Mouse (Mus musculus): ENCODE data around the gene Rgl1. TPM values are rescaled to one million over a fixed set of nuclear protein-coding genes. Genes with fewer than 3 reads are reported as not detected.

Rgl1 gene
- polyA plus RNA-seq, 1 experiment: 55.6 TPM

GRCm38 (mm10) chr1:152522226-152522625 is 243.9 kb downstream of the Rgl1 start:
- Histone ChIP-seq H3K4me3 (ENCODE audit: insufficient read depth, low read length) (no peak overlapping the region), H3K27ac (ENCODE audit: insufficient read depth, low read length) (no peak overlapping the region), H3K4me1 (ENCODE audit: control insufficient read depth, insufficient read depth, low read length) (peaks cover 9% of the 10 kb centered on the region)
- TF ChIP-seq POLR2A (IDR thresholded peaks at IDR 0.05; ENCODE audit: extremely low read depth, insufficient read depth, low read length) (no peak), CTCF (IDR thresholded peaks at IDR 0.05; ENCODE audit: extremely low read depth, insufficient read depth, low read length) (no peak)

- peaks cover 9% of the 10 kb centered on the region for H3K4me1 ChIP-seq (ENCODE audit: control insufficient read depth, insufficient read depth, low read length)
- peak; percentile 56 for TF ChIP-seq CTCF (IDR thresholded peaks at IDR 0.05; ENCODE audit: extremely low read depth, insufficient read depth, low read length)
- TF ChIP-seq POLR2A (IDR thresholded peaks at IDR 0.05; ENCODE audit: extremely low read depth, insufficient read depth, low read length): no peak
- H3K27ac ChIP-seq (ENCODE audit: insufficient read depth, low read length): no peak overlapping the region
- no peak overlapping the region for H3K4me3 ChIP-seq (ENCODE audit: insufficient read depth, low read length)
Observed at GRCm38 (mm10) chr1:152520798-152521575, 245.2 kb downstream of the Rgl1 start.

GRCm38 (mm10) chr1:152518971-152519370 is 247.2 kb downstream of the Rgl1 start:
- Histone ChIP-seq H3K4me3 (ENCODE audit: insufficient read depth, low read length) (no peak overlapping the region), H3K27ac (ENCODE audit: insufficient read depth, low read length) (no peak overlapping the region), H3K4me1 (ENCODE audit: control insufficient read depth, insufficient read depth, low read length) (peaks cover 7% of the 10 kb centered on the region)
- TF ChIP-seq POLR2A (IDR thresholded peaks at IDR 0.05; ENCODE audit: extremely low read depth, insufficient read depth, low read length): no peak
- TF ChIP-seq CTCF (IDR thresholded peaks at IDR 0.05; ENCODE audit: extremely low read depth, insufficient read depth, low read length): no peak

GRCm38 (mm10) chr1:152517057-152517570 is 249.0 kb downstream of the Rgl1 start:
- Histone ChIP-seq H3K4me3 (ENCODE audit: insufficient read depth, low read length) (no peak overlapping the region), H3K27ac (ENCODE audit: insufficient read depth, low read length) (no peak overlapping the region), H3K4me1 (ENCODE audit: control insufficient read depth, insufficient read depth, low read length) (peaks cover 5% of the 10 kb centered on the region)
- TF ChIP-seq CTCF (IDR thresholded peaks at IDR 0.05; ENCODE audit: extremely low read depth, insufficient read depth, low read length): no peak
- TF ChIP-seq POLR2A (IDR thresholded peaks at IDR 0.05; ENCODE audit: extremely low read depth, insufficient read depth, low read length): no peak

DNA sequence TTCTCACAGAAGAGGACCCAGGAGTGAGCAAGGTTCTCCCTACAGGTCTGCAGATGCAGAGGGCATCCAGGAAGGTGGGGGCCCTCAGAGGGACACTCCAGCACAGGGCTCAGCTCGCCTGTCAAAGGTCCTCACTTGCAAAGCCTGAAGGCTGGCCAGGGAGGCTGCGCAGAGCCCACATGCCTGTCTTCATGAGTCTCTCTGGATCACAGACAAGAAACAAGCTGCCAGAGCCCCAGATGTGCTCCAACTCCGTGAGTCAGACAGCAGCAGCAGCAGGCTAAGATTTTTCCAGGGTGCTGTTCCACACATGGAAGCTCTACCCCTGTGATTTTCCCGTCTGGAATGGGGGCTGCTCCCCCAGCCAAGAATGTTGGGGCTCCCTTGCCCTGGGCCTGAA is 251.9 kb downstream of the Rgl1 start:
- H3K4me3 ChIP-seq (ENCODE audit: insufficient read depth, low read length): no peak overlapping the region
- H3K4me1 ChIP-seq (ENCODE audit: control insufficient read depth, insufficient read depth, low read length): peaks cover 2% of the 10 kb centered on the region; the same call in 1 of the 2 replicates
- no peak overlapping the region for H3K27ac ChIP-seq (ENCODE audit: insufficient read depth, low read length)
- no peak for TF ChIP-seq CTCF (IDR thresholded peaks at IDR 0.05; ENCODE audit: extremely low read depth, insufficient read depth, low read length)
- no peak for TF ChIP-seq POLR2A (IDR thresholded peaks at IDR 0.05; ENCODE audit: extremely low read depth, insufficient read depth, low read length)

DNA sequence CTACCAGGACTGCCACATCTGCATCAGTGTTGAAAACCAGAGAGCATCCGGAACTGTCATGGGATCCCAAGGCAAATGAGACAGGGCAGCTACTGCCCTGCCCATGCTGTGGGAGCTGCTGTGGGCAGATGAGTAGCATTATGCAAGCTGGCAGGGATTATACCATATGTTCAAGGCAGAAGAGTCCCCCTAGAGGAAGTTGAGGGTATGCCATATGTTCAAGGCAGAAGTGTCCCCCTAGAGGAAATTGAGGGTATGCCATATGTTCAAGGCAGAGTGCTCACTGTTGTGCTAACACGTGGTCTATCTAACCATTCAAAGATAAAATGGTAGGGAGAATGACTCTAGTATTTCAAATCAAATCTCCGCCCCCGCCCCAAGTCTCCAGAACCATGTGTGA is 254.9 kb downstream of the Rgl1 start:
- Histone ChIP-seq H3K27ac (ENCODE audit: insufficient read depth, low read length) (no peak overlapping the region), H3K4me1 (ENCODE audit: control insufficient read depth, insufficient read depth, low read length) (peaks cover 2% of the 10 kb centered on the region; the same call in 1 of the 2 replicates), H3K4me3 (ENCODE audit: insufficient read depth, low read length) (no peak overlapping the region)
- TF ChIP-seq POLR2A (IDR thresholded peaks at IDR 0.05; ENCODE audit: extremely low read depth, insufficient read depth, low read length) (no peak), CTCF (IDR thresholded peaks at IDR 0.05; ENCODE audit: extremely low read depth, insufficient read depth, low read length) (peak; percentile 59; the same call in 1 of the 2 replicates)

DNA sequence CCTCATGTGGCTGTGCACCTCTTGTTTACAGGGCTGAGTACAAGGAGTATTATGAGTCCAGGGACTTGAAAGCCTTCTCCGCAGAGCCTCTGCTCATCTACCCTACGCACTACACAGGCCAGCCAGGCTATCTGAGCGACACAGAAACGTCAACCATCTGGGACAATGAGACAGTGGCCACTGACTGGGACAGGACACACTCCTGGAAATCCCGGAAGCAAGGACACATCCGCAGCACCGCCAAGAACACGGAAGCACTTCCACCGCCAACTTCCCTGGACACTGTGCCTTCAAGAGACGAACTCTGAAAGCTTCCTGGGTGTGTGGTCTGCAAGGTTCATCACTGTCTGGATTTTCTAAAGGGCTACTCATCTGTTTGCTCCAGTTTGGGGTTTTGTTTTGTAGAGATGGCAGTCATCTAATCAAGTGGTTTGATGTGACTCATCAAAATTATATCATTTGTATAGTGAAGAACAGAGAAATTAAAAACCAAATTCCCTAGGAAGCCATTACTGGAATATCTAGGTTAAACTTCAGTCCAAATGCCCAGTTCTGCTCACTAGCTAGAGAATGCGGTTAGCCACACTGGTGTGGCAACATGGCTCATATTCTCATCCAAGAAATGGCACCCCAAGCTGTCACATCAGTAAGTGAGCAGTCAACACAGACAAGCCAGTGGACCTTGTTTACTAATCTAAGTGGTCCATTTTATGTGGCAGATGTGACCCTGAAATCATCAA is 257.5 kb downstream of the Rgl1 start:
- TF ChIP-seq CTCF (IDR thresholded peaks at IDR 0.05; ENCODE audit: extremely low read depth, insufficient read depth, low read length) (no peak), POLR2A (IDR thresholded peaks at IDR 0.05; ENCODE audit: extremely low read depth, insufficient read depth, low read length) (no peak)
- Histone ChIP-seq H3K27ac (ENCODE audit: insufficient read depth, low read length) (no peak overlapping the region), H3K4me1 (ENCODE audit: control insufficient read depth, insufficient read depth, low read length) (no peaks in the 10 kb centered on the region), H3K4me3 (ENCODE audit: insufficient read depth, low read length) (no peak overlapping the region)

- Histone ChIP-seq H3K4me3 (ENCODE audit: insufficient read depth, low read length) (no peak overlapping the region), H3K4me1 (ENCODE audit: control insufficient read depth, insufficient read depth, low read length) (no peaks in the 10 kb centered on the region), H3K27ac (ENCODE audit: insufficient read depth, low read length) (no peak overlapping the region)
- no peak for TF ChIP-seq CTCF (IDR thresholded peaks at IDR 0.05; ENCODE audit: extremely low read depth, insufficient read depth, low read length)
- no peak for TF ChIP-seq POLR2A (IDR thresholded peaks at IDR 0.05; ENCODE audit: extremely low read depth, insufficient read depth, low read length)
Observed at GRCm38 (mm10) chr1:152506726-152507125, 259.4 kb downstream of the Rgl1 start.

- TF ChIP-seq POLR2A (IDR thresholded peaks at IDR 0.05; ENCODE audit: extremely low read depth, insufficient read depth, low read length) (no peak), CTCF (IDR thresholded peaks at IDR 0.05; ENCODE audit: extremely low read depth, insufficient read depth, low read length) (no peak)
- Histone ChIP-seq H3K27ac (ENCODE audit: insufficient read depth, low read length) (no peak overlapping the region), H3K4me3 (ENCODE audit: insufficient read depth, low read length) (no peak overlapping the region), H3K4me1 (ENCODE audit: control insufficient read depth, insufficient read depth, low read length) (no peaks in the 10 kb centered on the region)
Observed at GRCm38 (mm10) chr1:152506175-152506574, 260.0 kb downstream of the Rgl1 start.
